Mouse (Mus musculus) layer of hippocampus, postnatal 10 days (tissue): Measurements from ENCODE around the gene Bzw1. TPM values are rescaled to one million over a fixed set of nuclear protein-coding genes. Genes with fewer than 3 reads are reported as not detected.
A peak's percentile ranks its signal among the peaks of the same experiment; 100 is the strongest.
"Not testable (repeated sequence)": the region's sequence is repeated elsewhere in the genome, so short reads cannot be mapped to it uniquely, and the experiment has no call there.

Experiments used
- DNase-seq, 2 experiments: peaks; one replicate each; pipeline ENCODE4 v3.0.0; 2021; ENCODE audit warnings: low spot score in 2 of 2
- long read RNA-seq: library from polyadenylated mRNA; stranded (forward); transcript quantifications from one replicate; pipeline ENCODE4 v2.0.0, GENCODE M21; 2023
- total RNA-seq, 2 experiments: library from RNA; stranded (reverse); gene quantifications; 2 replicates each; pipeline ENCODE4 v1.2.3; 2021

The Bzw1 gene
- total RNA-seq, result 100 to 1,000 TPM; 229 to 234 TPM
- long read RNA-seq, transcript Bzw1-201 (12 exons, 3,876 nt), result major isoform, 280 of 304 reads
- long read RNA-seq, partial matches to known transcripts, result 7 of 304 reads
- long read RNA-seq, other reads (novel, unspliced or antisense), result 17 of 304 reads

DNA sequence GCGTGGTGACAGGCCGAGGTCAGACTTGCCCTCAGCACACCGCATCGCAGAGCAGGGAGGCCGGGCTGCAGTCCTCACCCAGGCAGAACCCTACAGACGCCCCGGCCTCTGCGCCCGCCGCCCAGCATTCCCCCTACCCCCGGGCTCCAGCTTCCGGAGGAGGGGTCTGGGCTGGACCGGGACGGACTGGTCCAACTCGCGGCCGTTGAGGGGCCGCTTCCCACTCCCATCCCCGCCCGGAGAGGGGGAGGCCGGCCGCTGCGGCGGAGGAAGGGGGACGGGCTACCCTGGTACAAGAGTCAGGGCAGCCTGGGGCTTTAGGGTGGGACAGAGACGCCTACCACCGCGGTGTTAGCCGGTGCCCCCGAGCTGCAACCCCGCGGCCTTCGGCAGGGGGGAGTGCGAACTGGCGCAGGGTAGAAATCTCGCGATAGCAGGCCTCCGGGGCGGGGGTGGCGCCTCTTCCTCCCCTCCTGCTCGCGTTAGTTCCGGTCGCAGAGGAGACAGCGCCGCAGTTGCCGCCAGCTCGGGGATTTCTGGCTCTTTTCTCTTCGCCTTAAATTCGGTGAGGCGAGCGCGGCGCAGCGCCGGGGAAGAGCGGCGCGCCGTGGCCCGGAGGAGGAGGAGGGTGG, at the start of gene Bzw1:
Bzw1 (plus strand) TSS at position 247 of the 632 bp plus-strand sequence.
- peak; percentile 93 to 95 for DNase-seq

DNA sequence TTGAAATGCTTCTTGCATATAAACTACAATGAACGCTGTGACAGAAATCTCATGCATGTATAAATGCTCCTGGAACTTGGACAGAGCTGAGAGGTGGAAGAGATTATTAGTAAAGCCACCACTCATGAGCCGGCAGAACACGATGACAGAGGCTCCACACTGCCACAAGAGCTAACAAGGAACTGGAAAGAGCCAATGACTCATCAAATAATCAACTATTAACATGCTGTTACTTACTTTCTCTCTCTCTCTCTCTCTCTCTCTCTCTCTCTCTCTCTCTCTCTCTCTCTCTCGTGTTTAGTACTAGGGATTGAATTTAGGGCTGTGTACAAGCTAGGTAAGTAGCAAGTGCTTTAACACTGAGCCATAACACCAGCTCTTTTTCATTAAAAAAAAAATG, 48.8 kb upstream of the Bzw1 start:
- no peak for DNase-seq

GRCm38 (mm10) chr1:58344570-58344969, 48.1 kb upstream of the Bzw1 start:
- no peak for DNase-seq

DNA sequence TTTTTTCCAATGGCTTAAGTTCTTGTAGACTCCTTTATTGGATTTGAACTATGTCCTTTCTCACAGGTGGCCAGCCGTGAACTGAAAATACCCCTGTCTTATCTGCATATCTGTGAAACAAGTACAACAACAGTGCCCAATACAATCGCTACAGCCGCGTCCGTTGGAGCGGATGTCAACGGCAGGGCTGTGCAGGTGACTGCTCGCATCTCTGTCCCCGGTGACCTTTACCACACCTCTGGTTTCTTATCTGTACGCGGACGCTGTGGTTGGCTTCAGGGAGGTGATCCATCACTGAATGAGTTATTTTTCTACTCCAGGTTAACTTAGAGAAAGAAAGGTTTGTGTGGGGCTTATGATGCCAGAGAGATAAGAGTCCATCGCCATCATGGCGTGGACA, 46.5 kb upstream of the Bzw1 start:
- no peak for DNase-seq

GRCm38 (mm10) chr1:58348712-58349111, 44.0 kb upstream of the Bzw1 start:
- no peak for DNase-seq

DNA sequence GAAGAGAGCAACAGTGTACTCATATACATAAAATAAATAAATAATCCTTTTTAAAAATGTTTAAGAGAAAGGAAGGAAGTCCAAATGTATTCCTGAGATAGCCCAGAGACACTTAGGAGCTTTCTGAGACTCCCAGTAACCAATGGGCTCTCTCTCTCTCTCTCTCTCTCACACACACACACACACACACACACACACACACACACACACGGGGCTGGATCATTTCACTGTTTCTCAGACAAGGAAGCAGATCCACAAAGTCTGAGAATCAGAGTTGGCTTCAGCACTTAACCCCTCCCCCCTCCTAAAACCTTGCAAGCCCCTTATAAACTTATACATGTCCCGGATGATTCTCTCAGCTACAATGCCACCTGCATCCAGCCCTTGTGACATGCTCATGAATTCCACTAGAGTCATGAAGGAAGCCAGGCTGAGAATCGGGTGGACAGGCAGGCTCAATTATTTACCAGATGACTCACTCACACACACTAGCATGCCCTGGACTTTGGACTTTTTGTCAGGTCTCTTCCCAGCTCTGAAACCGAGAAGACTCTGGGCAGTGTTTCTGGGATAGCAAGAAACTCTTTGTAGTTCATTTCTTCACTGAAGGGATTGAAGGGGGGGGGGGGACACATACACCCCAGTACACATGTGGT, 39.3 kb upstream of the Bzw1 start:
- no peak for DNase-seq

DNA sequence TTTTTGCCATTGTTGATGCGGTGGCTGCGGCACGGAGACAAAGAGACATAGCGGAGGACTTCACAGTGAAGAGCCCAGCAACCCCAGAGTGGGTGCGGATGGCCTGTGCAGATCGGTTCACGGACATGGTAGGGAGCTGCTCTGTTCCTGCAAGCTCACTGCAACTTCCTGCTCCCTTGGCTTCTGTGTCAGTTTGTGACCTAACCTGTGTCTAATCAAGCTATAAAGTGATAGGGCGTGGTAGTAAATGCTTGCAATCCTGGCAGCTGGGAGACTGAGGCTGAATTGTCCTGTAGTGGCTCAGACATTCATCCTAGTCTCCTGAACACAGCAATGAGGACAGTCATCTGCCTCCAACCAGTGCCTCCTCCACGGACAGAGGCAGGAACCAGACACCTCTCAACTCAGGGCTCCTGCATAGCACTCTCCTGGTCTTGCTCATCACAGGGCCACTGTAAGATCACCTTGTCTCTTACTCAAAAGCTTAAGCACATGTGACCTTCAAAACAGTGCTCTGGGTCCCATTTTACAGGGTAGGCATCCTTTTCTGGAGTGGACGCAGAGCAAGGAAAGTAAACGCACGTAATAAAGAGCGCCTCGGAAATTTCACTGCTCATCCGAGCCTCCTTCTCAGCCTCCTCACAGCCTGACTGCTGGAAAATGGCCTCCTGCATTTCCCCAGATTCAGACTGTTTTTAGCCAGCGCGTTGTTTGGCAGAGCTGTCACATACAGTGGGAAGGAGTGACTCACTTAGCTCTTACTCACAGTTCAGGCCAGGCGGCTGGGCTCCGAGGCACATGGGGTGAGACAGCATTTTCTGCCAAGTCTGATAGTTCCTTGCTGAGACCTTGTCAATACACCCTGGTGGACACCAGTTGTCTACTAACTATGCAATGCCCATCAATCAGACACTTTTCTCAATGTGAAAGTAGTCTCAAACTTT, 33.5 kb upstream of the Bzw1 start:
- DNase-seq, result peak; percentile 6 to 16

GRCm38 (mm10) chr1:58362296-58362695, 30.4 kb upstream of the Bzw1 start:
- no peak for DNase-seq

DNA sequence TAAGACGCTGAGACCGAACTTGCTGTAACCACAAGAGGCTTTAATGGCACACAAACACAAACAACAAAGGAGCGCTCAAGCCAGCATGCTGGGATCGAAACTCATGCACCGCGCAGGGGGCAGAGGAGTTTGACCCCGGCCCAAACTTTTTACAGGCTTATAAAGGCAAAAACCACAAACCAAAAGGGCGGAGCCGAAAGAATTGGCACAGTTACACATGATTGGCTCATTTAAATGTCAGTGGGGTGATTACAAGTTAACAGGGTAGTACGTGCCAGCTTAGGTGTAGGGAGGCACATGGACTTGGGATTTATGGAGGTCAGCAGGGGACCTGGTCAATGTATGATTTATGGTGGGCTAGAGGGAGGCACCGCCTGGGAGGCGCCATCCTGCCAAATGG, 28.1 kb upstream of the Bzw1 start:
- DNase-seq, result no peak

- no peak for DNase-seq
Measured at GRCm38 (mm10) chr1:58365829-58366228, 26.9 kb upstream of the Bzw1 start.

- no peak for DNase-seq
Measured at GRCm38 (mm10) chr1:58366737-58367471, 25.8 kb upstream of the Bzw1 start.

DNA sequence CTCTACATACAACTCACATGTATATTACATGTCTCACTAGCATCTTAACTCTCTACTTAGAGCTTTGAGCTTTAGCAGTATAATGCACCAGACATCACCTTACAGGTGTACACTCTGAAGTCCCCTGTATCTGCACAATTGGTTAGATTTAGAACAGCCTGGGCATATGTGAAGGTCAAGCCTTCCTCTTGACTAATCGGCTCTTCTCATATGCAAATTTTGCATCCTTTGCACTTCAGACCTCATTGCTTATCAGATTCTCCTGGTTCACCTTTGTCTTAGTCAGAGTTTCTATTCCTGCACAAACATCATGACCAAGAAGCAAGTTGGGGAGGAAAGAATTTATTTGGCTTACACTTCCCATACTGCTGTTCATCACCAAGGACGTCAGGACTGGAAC, 23.0 kb upstream of the Bzw1 start:
- no peak for DNase-seq

- DNase-seq, result not testable (repeated sequence)
Measured at GRCm38 (mm10) chr1:58374266-58374665, 18.4 kb upstream of the Bzw1 start.

DNA sequence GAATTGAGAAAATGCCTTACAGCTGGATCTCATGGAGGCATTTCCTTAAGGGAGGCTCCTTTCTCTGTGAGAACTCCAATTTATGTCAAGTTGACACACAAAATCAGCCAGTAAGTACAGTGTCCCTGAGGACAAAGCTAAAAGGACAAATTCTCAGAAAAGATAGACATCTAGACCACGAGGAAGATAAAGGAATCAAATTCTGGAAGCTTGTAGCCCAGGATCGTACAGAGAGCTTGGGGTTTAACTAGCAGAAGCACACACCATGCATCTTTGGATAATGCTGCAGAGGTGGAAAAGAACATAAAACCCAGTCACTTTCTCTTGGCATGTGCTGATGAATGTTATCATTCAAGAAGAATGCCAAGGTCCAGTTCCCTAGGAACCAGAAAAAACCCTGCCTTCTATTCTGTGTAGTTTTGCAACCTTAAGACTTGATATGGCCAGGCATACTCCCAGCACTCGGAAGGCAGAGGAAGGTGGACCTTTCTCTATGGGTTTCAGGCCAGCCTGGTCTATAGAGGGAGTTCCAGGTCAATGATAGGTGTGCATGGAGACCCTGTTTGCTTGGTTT, 17.0 kb upstream of the Bzw1 start:
- no peak for DNase-seq

GRCm38 (mm10) chr1:58382586-58383281, 10.0 kb upstream of the Bzw1 start:
- no peak for DNase-seq

GRCm38 (mm10) chr1:58391421-58392267, 1.1 kb upstream of the Bzw1 start:
- DNase-seq, result no peak

- DNase-seq, result no peak
Measured at GRCm38 (mm10) chr1:58392268-58392651, 438 bp upstream of the Bzw1 start.

- peak; percentile 44 to 54 for DNase-seq
Measured at GRCm38 (mm10) chr1:58393284-58394195, 842 bp downstream of the Bzw1 start.
